22 mouse cellular contexts compared by ENCODE assay signal in genomic region chr11:21549052-21549451, GRCm38 (mm10). TPM values are rescaled to one million over a fixed set of nuclear protein-coding genes. Genes with fewer than 3 reads are reported as not detected.
DNase-seq lines count a peak whose midpoint lies in the region; ATAC-seq and TF ChIP-seq lines count a peak whose summit lies in the region.
"Had no signal": no experiment of that assay in that cellular context is flagged by ENCODE, and none has a peak within 500 bp of the region (broad histone marks: within the 10 kb centered on the region; RNA-seq: fewer than 3 reads in every experiment).

No protein-coding gene starts in this region.

- H3K36me3 ChIP-seq in MEL (ENCODE audit: control insufficient read depth in 1 of 2, insufficient read depth in 2 of 2, low read length in 2 of 2): peaks cover 0 to 34% of the 10 kb centered on the region in 2 experiments; a peak in 2 of 4 replicates
- no peaks in the 10 kb centered on the region for H3K36me3 ChIP-seq in intestine, postnatal 0 days (ENCODE audit: control insufficient read depth, insufficient read depth)
- H3K36me3 ChIP-seq: G1E; heart, embryonic 12.5 days; liver, embryonic 12.5 days; midbrain, embryonic 13.5 days; neural tube, embryonic 12.5 days; stomach, embryonic 15.5 days had no signal

- peak; percentile 44; the same call in 1 of the 2 replicates for ATAC-seq in neutrophil, adult 5-6 weeks (ENCODE audit: extremely low read depth, insufficient number of reproducible peaks, low FRiP score, poor library complexity, severe bottlenecking)
- no peak for ATAC-seq in intestine, postnatal 0 days
- ATAC-seq: midbrain, embryonic 13.5 days had no signal

- peaks cover 13 to 16% of the 10 kb centered on the region in 2 experiments for H3K4me1 ChIP-seq in MEL (ENCODE audit: control insufficient read depth in 1 of 2, insufficient read depth in 2 of 2, low read length in 2 of 2)
- H3K4me1 ChIP-seq in intestine, postnatal 0 days (replicated peaks; ENCODE audit: control insufficient read depth, insufficient read depth, low read length): no peaks in the 10 kb centered on the region; the same call in 1 of the 2 replicates
- H3K4me1 ChIP-seq: heart, embryonic 12.5 days; midbrain, embryonic 13.5 days; neural tube, embryonic 12.5 days; stomach, embryonic 15.5 days had no signal

- no peaks in the 10 kb centered on the region for H3K9me3 ChIP-seq in MEL (replicated peaks; ENCODE audit: insufficient read depth, low read length)
- no peaks in the 10 kb centered on the region for H3K9me3 ChIP-seq in intestine, postnatal 0 days (ENCODE audit: control insufficient read depth)
- H3K9me3 ChIP-seq: G1E; heart, embryonic 12.5 days; liver, embryonic 12.5 days; midbrain, embryonic 13.5 days; neural tube, embryonic 12.5 days; stomach, embryonic 15.5 days had no signal

- H3K79me2 ChIP-seq in MEL (ENCODE audit: control insufficient read depth, insufficient read depth, low read length, poor library complexity): no peaks in the 10 kb centered on the region

- TF ChIP-seq EP300 in MEL (IDR thresholded peaks at IDR 0.05; ENCODE audit: low read depth in 1 of 2, low read length in 2 of 2): no peak

- 87% methylated on average over 2 of the region's 2 CpGs for WGBS in intestine, postnatal 0 days

- TF ChIP-seq CTCF in MEL (IDR thresholded peaks at IDR 0.05 in 2 of 3, conservative IDR thresholded peaks at IDR 0.05 in 1 of 3; ENCODE audit: control insufficient read depth in 1 of 3, insufficient read depth in 1 of 3, low read depth in 2 of 3, low read length in 3 of 3, poor library complexity in 1 of 3, severe bottlenecking in 1 of 3): no peak
- no peak for TF ChIP-seq CTCF in intestine, postnatal 0 days (IDR thresholded peaks at IDR 0.05; ENCODE audit: low read depth)

- DNase-seq in B cell, adult 2 months: peak; percentile 18 to 27
- DNase-seq in MEL (ENCODE audit: low read depth, low spot score): peak; percentile 62
- DNase-seq in induced T-regulatory cell, adult 2 months (ENCODE audit: low read depth): peak; percentile 77
- DNase-seq in gastrocnemius, postnatal 10 days: no peak
- no peak for DNase-seq in kidney, postnatal 14 days
- no peak for DNase-seq in heart, adult 9 months (ENCODE audit: low spot score in 2 of 2)
- DNase-seq: adrenal gland, postnatal 10 days; cerebellum, adult 8-10 months; heart, adult 11 months; heart, postnatal 10 days; lung, adult 18-20 months; lung, postnatal 10 days; thymus, postnatal 4 days had no signal

- peak overlapping the region; percentile 51 for H3K27ac ChIP-seq in MEL (ENCODE audit: control insufficient read depth, low read depth, low read length)
- no peak overlapping the region for H3K27ac ChIP-seq in intestine, postnatal 0 days (ENCODE audit: low read depth, low read length)
- H3K27ac ChIP-seq: layer of hippocampus, adult 2 months; liver, embryonic 12.5 days; midbrain, embryonic 13.5 days; neural tube, embryonic 12.5 days; stomach, embryonic 15.5 days had no signal

- peak overlapping the region; percentile 28; the same call in 1 of the 2 replicates for H3K9ac ChIP-seq in MEL (ENCODE audit: control insufficient read depth, low read depth, low read length, poor library complexity, severe bottlenecking)
- H3K9ac ChIP-seq in intestine, postnatal 0 days (ENCODE audit: low read depth, low read length): no peak overlapping the region
- H3K9ac ChIP-seq: heart, embryonic 12.5 days; midbrain, embryonic 13.5 days; neural tube, embryonic 12.5 days; stomach, embryonic 15.5 days had no signal

- TF ChIP-seq POLR2A in MEL (IDR thresholded peaks at IDR 0.05; ENCODE audit: control insufficient read depth in 1 of 2, insufficient read depth in 1 of 2, low read depth in 1 of 2, low read length in 2 of 2, poor library complexity in 1 of 2): no peak

- peak overlapping the region; percentile 17 to 68; a peak in 3 of 4 replicates for H3K4me3 ChIP-seq in MEL (ENCODE audit: control insufficient read depth in 1 of 2, insufficient read depth in 1 of 2, low read depth in 2 of 2, low read length in 2 of 2)
- H3K4me3 ChIP-seq in intestine, postnatal 0 days (ENCODE audit: low read depth, low read length): no peak overlapping the region
- H3K4me3 ChIP-seq: heart, embryonic 12.5 days; layer of hippocampus, adult 2 months; midbrain, embryonic 13.5 days; neural tube, embryonic 12.5 days; stomach, embryonic 15.5 days had no signal

- no peaks in the 10 kb centered on the region for H3K27me3 ChIP-seq in MEL (ENCODE audit: control insufficient read depth in 1 of 2, insufficient read depth in 2 of 2, low read length in 2 of 2)
- no peaks in the 10 kb centered on the region for H3K27me3 ChIP-seq in intestine, postnatal 0 days (replicated peaks; ENCODE audit: control insufficient read depth, insufficient read depth, low read length)
- H3K27me3 ChIP-seq: heart, embryonic 12.5 days; liver, embryonic 12.5 days; midbrain, embryonic 13.5 days; neural tube, embryonic 12.5 days; stomach, embryonic 15.5 days had no signal

- no peak for TF ChIP-seq RAD21 in MEL (IDR thresholded peaks at IDR 0.05; ENCODE audit: low read depth, low read length)

- H3K4me2 ChIP-seq in intestine, postnatal 0 days (replicated peaks; ENCODE audit: low read depth): no peak overlapping the region
- H3K4me2 ChIP-seq: heart, embryonic 12.5 days; midbrain, embryonic 13.5 days; neural tube, embryonic 12.5 days; stomach, embryonic 15.5 days had no signal

TF ChIP-seq in MEL, 35 proteins besides CTCF, POLR2A, EP300 and RAD21:
- peak; percentile 83 for TF ChIP-seq ZNF384 (IDR thresholded peaks at IDR 0.05; ENCODE audit: low read depth, low read length)
- TF ChIP-seq ETS1 (IDR thresholded peaks at IDR 0.05; ENCODE audit: low read depth, low read length): 0 out of 2 replicates have a peak, but pooled peaks have one; percentile 17
- TF ChIP-seq HCFC1 (IDR thresholded peaks at IDR 0.05; ENCODE audit: low read depth, low read length): no peak

RNA-seq across cellular contexts. Expression of gene Wdpcp, which starts 23.0 kb away (rescaled TPM):
- total RNA-seq in MEL (2012; rRNA removed): 0.81 and 1.3 TPM in 2 replicates
- 1 to 10 TPM in 1 of 2 experiments, not detected in 1; 1.3 TPM for polyA plus RNA-seq in MEL (2012; ENCODE audit: insufficient read depth in 1 of 2, insufficient read length in 2 of 2, low read depth in 1 of 2, low replicate concordance in 2 of 2, missing spikeins in 1 of 2)
- total RNA-seq in neutrophil, adult 5-6 weeks (2017): 2.1 and 5.0 TPM in 2 replicates
- polyA plus RNA-seq in intestine, postnatal 0 days (2015; fragmentation: Nextera tagmentation; extraction: Ambion mirVana): 1.4 and 2.8 TPM in 2 replicates
- total RNA-seq in gastrocnemius, postnatal 10 days (2021): 1 to 10 TPM; 4.6 to 5.0 TPM

RNA-seq across cellular contexts. Expression of gene Mdh1, which starts 23.1 kb away (rescaled TPM):
- total RNA-seq in MEL (2012; rRNA removed): 175 and 208 TPM in 2 replicates
- polyA plus RNA-seq in MEL (2012; ENCODE audit: insufficient read depth in 1 of 2, insufficient read length in 2 of 2, low read depth in 1 of 2, low replicate concordance in 2 of 2, missing spikeins in 1 of 2): 100 to 1,000 TPM; 174 to 329 TPM
- total RNA-seq in neutrophil, adult 5-6 weeks (2017): 64.7 and 73.3 TPM in 2 replicates
- polyA plus RNA-seq in intestine, postnatal 0 days (2015; fragmentation: Nextera tagmentation; extraction: Ambion mirVana): 779 and 782 TPM in 2 replicates
- 100 to 1,000 TPM; 419 to 455 TPM for total RNA-seq in gastrocnemius, postnatal 10 days (2021)

Comparison
In these comparisons a context has a peak if more than half of its experiments do, and no peak if none do; other contexts are left out.
1. DNase-seq: peak in B cell, adult 2 months (2 of 2), MEL (single experiment) and induced T-regulatory cell, adult 2 months (single experiment); none in gastrocnemius, postnatal 10 days (single experiment), kidney, postnatal 14 days (single experiment) and heart, adult 9 months (0 of 2).